Mouse (Mus musculus): ENCODE results near the gene Chrm4.

The Chrm4 gene

DNA sequence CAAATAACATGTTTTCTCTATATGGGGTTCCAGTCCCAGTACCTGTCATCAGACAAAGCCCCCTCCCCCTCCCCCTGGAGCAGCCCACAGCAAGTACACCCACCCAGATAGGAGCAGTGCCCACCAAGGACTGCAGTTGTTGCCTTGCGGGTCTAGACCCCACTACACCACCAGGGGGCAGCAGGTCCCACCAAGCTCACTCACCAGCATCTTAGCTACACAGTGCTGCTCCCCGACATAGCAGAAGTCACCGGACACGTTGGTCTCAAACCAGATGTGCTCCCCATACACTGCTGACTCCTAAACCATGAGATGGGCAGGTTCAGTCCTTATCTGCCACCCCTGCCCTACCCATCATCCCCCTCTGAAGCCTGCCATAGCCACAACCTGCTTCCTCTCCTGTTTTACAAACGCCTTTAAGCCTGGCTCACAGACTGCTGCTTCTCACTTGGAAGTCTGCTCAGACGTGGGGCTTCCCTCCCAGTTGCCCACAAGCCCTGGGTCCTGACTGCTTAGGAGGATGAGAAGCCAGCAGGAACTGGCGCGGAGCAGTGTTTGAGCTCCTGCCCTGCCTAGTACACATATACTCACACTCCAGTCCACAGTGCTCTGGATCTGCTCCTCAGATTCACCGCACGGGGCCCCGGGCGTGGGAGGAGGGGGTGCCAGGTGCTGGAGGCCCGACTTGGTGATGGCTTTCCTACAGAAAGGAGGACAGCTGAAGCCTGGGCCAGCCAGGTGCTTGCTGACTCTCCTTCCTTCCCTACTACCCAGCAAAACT, 17.3 kb downstream of the Chrm4 start:
- peak; percentile 83 for DNase-seq (ENCODE audit: low spot score)

DNA sequence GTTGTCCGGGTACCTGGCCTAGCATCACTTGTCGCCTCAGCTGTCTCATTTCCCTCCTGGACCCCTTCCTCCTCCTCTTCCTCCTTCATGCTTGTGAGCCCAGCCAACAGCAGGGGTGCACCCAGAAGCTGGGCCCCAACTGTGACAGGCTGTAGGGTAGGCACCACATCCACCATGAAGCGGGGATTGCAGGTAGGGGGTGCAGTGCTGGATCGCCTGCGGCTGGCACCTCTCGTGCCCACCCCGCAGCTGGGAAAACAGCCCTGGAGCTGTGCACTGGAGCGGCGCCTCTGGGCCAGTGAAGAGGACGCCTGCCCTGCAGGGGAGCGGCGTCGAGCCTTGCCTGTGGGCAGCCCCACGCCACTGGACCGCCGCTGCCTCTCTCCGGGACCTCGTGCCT, 18.4 kb downstream of the Chrm4 start, which contains the start of gene Gm9821:
Gene Gm9821, plus strand, starts transcription at position 221 of the 400 bp plus-strand sequence.
- no peak for DNase-seq (ENCODE audit: low spot score)

DNA sequence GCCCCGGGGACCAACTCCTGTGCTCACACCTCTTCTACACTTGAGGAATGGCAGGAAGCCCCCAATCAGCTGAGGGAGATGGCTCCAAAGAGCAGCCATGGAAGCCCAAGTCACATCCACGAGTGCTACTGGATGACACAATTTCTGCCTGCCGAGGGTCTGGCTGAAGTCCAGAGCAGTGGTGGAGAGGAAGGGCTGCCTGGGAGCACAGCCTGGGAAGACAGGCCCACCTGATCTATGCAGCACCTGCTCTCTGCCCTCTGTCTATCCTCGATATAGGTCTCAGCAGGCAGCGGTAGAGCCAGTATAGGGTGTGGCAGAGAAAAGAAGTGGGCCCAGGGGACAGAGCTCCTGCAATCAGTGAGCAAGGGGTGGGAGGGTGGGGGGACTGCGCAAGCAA, 19.8 kb downstream of the Chrm4 start:
- DNase-seq (ENCODE audit: low spot score) = no peak

DNA sequence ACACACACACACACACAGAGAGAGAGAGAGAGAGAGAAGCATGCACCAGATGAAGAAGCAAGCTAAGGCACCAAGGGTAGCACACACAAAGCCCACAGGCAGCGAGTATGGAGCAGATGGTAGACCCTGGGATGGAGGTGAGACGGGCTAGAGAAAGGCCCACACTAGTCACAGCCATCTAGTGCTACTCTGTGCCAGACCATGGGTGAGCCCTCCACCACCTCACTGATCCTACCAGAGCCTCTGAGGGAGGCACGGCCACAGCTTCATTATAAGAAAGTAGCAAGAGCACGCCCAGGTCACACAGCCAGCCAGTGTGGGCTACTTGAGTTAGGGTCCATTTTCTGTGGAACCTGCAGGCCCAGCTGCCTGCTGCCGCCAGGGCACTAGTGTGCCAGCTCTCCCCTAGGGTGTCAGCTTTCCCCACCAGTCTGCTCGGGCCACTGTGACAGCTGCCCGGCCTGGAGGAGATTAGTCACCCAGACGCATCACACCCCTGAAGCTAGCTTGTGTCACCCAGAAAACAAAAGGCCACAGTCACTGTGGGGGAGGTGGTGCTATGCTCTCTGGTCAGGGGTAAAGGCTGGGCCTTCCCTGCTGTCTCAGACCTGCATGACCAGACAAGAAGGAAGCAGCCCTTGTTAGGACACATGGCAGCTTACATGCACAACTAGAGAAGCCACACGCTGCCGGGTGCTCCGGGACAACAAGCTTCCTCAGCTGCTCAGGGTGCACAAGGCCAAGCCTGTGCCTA, 20.5 kb downstream of the Chrm4 start:
- DNase-seq (ENCODE audit: low spot score) = no peak

DNA sequence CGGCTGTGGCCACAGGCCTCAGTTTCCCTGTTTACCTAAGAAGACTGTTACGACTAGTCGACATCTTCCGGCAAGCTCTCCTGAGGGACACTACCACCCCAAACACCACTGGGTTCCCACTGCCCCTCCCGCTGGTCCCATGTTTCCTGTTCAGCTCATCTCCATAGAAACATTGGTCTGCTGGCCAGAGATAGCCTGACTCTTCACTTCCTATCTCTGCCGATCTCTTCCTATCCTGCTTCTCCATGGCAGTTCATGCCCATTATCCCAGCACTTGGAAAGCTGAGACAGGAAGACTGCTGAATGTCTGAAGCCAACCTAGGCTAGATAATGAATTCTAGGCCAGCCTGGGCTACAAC, 21.1 kb downstream of the Chrm4 start:
- no peak for DNase-seq (ENCODE audit: low spot score)

DNA sequence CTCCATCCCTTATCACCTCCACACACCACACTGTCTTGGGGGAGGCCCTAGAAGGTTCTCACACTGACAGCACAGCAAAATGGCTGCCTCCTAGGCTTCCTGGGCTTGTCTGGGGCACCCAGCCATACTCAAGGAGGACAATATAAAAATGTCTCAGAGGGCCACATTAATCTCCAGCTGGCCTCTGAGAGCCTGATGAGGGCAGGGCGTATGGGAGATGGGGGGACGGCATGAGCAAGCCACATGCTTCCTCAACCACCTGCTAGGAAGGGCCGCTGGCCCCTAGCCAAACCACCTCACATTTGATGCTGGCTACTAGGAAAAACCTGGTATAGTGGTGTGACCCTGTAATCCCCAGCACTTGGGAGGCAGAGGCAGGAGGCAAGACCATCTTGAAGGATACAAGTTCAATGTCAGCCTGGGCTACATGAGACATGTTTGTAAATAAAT, 21.8 kb downstream of the Chrm4 start:
- DNase-seq (ENCODE audit: low spot score) = no peak

DNA sequence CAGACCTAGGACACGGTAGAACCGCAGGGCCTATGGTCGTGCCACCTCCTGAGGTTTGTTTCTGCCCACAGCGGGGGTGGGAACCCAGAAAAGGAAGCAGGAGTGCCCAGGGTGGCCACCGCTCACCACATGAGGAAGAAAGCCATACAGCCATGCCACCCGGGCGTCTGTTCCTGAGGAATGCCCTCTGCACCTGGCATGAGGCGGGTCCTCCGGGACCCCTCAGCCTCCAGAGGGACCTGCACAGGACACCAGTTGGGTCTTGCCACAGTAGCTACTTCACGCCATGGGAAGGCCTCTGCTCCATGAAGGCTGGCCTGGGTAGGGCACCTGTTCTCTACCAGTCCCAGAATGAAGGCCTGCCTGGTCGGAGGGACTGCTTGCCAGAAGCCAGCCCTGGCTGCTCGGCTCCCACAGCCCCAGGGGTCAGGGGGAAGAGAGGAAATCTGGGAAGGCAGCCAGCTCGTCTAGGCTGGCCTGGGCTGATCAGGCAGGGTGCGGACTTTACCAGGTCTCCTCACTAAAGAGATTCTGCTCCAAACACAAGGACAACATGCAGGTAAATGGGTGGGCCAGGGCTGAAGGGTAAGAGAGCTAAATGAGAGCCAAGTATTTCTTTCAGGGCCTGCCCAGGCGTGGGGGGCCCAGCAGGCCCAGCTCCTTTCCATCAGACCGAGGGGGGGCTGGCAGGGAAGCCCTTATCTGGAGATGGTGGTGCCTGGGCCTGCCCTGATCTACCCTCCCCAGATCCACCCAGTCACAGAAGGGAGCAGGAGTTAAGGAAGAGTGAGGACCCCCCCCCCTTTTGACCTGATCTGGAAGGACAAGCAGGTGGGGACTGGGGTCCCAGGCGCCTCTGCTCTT, 22.6 kb downstream of the Chrm4 start:
- DNase-seq (ENCODE audit: low spot score) = no peak

DNA sequence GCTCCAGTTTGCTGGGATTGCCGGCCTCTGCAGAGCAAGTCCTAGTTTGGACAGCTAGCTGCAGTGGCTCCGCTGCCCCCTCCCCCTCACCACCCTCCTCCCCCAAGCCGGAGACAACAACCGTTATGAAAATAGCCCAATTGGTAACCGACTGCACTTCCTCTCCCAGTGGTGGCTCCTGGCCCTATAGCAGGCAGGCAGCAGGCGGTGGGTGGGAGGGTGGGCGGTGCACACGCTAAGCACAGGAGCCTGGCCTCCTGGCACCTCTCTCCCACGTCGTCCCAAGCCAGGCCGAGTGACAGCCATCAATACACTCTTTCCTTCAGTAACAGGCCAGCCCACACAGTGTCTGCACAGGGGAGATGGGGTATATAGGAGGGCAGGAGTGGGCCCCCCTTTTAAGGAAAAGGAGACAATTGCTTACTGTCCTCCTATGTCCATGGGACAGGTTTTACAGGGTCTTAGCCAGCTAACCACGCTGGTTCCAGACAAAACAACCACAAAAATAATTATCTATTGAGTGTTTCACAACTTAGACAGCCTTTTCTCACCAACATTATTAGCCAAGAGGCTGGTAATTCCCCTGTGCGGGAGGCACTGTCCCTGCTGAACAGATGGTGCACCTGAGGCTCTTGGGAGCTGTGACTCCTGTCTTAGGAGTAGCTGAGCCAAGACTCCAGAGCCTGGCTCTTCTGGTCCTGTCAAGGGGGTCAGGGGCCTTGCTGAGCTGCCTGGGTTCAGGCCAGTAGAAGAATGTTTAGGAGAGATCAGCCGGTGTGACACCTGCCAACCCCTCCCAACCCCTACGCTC, 23.4 kb downstream of the Chrm4 start:
- DNase-seq (ENCODE audit: low spot score) = peak; percentile 65

DNA sequence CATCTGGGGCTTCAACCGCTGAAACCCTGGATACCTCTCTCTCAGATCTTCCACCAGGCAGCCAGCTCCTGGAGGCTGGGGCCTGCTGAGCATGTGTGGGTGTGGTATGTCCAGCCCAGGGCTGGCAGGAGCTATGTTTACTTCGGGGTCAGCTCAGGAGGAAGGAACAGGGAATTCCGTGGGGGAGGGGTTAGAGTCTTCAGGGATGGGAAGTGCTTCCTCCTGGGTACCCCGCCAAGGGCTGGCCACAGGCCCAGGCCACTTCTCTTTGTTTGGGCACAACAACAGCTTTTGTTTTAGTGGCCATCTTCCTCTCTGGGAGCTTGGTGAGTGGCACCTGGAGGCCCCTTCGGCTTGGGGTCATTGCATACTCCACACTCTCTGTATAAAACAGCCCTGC, 26.8 kb downstream of the Chrm4 start:
- DNase-seq (ENCODE audit: low spot score) = no peak

DNA sequence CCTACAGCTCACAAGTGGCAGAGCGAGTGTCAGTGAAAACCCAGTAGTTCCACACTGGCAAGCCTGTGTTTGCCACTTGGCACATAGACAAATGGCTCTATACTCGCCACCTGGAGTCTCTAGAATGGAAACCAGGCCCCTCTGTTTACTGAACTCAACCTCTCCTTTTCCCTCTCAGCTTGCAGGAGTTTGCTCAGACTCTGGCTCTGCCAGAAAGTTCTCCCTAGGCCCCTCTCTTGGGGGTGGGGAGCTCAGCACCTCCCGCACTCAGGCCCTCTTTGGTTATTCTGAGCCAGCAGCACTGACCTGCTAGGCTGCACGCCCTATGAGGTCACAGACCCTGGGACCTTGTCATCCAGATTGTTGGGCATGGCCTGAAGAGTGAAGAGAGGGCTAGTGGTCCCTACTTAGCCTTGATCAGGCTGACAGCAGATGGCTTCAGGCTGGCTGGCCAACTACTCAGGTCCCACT, 28.1 kb downstream of the Chrm4 start:
- DNase-seq (ENCODE audit: low spot score) = no peak

DNA sequence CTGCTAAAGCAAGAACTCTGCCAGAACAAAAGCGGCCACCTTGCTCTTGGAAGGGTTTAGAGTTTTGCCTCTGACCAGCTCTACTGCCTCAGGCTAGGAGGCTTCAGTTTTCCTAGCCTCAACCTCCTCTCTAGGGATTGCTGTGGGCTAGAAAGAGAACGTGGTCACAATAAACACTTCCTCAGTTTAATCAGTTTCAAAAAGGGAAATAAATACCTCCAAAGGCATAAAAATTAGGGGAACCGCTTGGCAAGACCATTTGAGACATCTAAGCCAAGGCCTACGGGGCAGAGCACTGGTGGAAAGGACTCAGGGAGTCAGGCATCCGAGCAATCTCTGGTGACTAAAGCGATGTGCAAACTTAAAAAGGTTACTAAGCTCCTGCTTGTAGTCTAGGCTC, 28.8 kb downstream of the Chrm4 start:
- no peak for DNase-seq (ENCODE audit: low spot score)

DNA sequence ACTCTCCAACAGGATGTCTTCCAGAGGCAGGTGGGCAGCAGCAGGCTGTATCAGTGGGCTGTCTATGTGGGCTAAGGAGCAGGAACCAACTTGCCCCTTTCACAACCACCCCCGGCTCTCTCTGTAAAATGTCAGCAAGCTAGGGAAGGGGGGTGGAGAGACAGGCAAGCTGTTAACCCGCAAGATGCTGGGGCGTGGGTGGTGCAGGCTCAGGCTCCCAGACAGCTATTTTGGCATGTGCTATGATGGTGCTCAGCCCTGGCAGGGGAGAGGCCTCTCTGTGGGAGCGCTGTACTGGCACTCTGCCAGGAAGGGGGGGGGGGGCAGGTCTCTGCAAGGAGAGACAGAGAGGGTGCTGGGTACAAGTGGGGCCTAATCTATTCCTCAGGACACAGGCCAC, 30.0 kb downstream of the Chrm4 start:
- DNase-seq (ENCODE audit: low spot score) = peak; percentile 70

DNA sequence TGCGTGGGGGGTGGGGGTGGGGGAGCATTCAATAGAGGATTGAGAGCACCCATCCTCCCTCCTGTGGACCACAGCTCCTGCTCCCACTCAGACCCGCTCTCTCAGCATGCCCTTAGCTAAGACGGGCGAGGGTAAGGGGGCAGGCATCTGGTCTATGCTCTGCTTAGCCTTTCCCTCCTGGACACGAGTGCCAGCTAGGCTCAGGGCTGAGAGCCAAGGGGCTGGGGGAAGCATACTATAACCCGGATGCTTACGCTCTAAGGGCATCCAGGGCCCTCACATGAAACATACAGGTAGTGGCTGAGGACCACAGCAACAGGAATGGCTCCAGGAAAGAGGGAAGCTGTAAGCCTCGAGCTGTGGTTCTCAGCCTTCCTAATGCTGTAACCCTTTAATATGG, 31.0 kb downstream of the Chrm4 start:
- no peak for DNase-seq (ENCODE audit: low spot score)

DNA sequence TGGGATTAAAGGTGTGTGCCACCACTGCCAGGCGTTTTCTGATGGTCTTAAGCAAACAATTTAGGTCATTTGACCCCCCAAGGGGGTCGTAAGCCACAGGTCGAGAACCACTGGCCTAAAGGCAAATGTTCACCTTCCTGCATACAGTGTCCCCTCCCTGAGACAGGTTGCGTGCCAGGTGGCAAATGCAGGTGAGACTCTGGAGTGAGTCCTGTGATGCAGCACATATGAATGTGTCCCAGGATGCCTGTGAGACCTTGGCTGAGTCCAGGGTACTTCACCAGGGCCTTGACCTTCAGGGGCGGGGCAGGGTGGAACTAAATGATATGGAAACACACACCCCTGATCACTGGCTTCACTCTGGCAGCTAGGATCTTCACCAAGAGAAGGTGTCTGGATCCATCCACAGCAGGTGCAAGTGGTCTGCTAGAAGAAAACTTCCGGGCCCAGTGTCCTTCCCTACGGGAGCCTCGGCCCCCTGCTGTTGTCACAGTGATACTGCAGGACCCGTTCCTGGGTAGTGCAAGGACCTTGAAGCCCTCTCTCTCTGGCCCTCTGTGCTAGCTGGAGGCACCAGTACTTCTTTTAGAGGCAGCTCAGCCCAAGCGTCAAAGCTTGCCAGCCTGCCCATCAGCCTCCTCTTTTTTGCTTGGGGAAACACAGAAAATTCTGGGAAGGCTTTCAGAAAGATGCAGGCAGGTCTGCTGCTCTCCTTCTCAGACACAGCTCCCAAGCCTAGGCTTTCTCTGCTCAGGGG, 31.8 kb downstream of the Chrm4 start:
- peak; percentile 50 for DNase-seq (ENCODE audit: low spot score)

DNA sequence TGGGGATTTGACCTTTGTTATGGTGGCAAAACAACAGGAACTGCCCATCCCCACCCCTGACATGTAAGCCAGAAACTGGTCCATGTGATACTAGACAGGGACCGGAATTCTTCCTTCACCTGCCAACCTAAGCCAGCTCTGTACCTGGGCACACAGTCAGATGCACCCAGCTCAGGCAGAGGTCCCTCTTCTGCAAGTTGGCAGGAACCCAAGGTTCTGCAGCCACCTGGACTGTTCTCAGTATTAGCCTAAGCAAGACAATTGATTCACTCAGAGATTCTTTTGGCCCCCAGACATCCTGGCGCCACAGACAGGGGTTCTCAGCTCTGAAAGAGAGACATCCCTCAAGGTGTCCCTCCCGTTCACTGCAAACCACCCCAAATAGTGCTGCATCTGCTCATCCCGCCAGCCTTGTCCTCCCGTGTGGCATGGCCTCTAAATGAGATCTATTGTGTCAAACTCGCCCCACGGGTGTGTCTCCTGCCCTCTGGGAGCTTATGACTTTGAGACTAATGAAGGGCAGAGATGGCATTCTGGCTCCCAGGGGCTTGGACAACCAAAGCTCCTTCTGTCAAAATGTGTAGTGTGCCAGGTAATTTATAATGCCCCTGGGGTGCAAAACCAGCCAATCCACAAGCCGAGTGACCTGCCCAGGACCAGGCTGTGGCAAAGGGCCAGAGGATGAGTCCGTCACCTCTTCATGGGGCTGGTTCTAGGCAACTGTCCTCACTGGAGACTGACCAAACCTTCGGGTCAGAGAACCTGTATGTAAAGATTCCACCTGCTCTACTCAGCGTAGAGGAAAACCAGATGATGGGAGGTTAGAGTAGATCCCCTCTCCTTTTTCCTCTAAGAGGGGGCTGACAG, 32.7 kb downstream of the Chrm4 start:
- DNase-seq (ENCODE audit: low spot score) = no peak

DNA sequence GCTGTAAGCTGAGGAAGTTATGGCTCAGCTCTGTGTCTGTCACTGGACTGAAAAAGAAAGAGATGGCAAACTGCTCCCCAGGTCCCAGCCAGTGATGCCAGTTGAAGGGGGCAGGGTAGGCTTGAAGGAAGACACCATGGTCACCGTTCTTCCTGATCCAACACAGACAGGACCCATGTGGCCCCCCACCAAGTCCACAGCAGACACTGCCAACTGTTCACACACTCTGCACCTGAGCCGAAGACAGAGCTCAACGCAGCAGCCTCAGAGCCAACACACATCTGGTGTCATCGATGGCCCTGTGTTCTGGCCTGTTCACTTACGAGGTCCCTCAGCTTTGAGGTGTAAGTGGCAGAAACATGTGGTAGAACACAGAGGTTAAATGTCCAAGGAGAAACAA, 33.4 kb downstream of the Chrm4 start:
- DNase-seq (ENCODE audit: low spot score) = no peak

DNA sequence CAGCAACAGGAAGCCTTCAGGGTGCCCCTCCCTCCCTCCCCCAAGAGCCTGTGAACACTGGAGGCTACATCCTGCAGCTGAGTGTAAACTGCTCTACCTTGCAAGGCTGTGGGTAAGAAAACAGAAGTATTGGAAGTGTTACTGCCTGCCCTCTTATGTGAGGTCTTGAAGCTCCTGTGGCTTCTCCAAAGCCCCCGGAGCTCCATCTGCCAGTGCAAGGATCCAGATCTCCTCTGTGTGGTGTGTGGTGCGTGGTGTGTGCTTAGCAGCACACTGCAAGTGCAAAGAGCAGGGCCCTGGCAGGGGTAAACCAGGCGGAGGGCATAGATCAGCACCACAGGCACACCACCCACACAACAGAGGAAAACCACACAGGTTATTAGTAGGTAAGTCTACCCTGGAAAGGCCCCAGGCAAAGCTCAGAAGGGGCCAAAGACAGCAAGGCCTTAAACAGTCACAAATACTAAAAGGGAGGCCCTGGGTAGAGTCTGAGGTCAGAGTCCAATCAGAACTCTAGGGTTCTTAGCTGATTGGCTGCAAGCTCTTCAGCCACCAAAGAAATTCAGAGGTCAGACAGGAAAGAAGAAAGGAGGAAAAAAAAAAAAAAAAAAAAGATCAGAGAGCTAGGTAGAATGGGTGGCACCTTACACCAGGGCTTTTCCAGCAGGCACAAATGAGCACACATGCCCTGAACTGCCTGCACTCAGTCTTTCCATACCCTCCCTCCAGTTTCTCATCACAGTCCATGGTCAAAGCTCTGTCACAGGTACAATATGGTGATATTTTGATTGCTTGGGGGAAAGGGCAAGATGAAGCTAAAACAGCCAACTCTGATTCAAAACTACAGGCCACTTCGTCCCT, 35.1 kb downstream of the Chrm4 start:
- peak; percentile 55 for DNase-seq (ENCODE audit: low spot score)

DNA sequence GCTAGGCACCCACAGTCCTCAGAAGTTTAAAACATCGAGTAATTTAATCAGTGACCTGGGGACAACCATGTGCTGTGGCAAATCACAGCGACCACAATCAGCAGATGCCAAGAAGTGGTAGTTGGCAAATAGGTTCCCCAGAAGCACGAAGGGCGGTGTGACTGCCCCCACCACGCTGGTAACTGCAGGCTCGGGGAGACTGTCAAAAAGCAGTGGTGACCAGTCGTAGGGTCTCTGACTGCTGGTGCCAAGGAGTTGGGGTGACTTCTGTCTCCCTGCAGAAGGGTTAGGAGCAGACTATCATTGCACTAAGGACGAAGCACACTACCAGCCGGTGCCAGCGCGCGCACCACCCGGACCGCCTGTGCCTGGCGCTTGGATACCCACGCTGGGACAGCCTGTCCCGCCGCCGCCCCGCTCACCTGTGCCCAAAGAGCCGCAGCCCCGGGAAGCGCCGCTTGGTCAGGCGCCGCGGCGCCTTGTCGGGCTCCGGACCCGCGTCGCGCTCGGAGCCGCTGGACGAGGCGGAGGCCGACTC, 35.9 kb downstream of the Chrm4 start:
- DNase-seq (ENCODE audit: low spot score) = peak; percentile 38

All from T-cell, adult 2 months (primary cell).